Mouse (Mus musculus) kidney, embryonic 15.5 days (tissue): ENCODE measurements at regions not wholly inside any gene's neighbourhood (a gene's known extent, or its start where the extent isn't known, plus 50 kb on each side); places are given as distances from the start of the nearest gene placed in this dataset.

Experiments used
- ATAC-seq: fragments of 200-750 bp; cut with Nextera tagmentation; replicated peaks from 2 replicates; pipeline ENCODE4 v1.8.0; 2017; ENCODE audit warnings: moderate TSS enrichment; ENCODE audit not compliant: low FRiP score
- H3K27ac ChIP-seq: fragments of 300-500 bp; sonication (generic); 2 replicates; pipeline ENCODE4 v1.5.1; 2015; ENCODE audit warnings: mild to moderate bottlenecking, inconsistent platforms
- H3K27me3 ChIP-seq: fragments of 300-500 bp; sonication (generic); 2 replicates; pipeline ENCODE4 v1.6.1; 2015; ENCODE audit warnings: inconsistent platforms
- H3K36me3 ChIP-seq: fragments of 300-500 bp; sonication (generic); 2 replicates; pipeline ENCODE4 v1.6.1; 2015; ENCODE audit warnings: inconsistent platforms
- H3K4me1 ChIP-seq: fragments of 300-500 bp; sonication (generic); 2 replicates; pipeline ENCODE4 v1.6.1; 2015; ENCODE audit warnings: inconsistent platforms
- H3K4me2 ChIP-seq: fragments of 300-500 bp; sonication (generic); 2 replicates; pipeline ENCODE4 v1.6.1; 2015; ENCODE audit warnings: moderate library complexity, mild to moderate bottlenecking, inconsistent platforms
- H3K4me3 ChIP-seq: fragments of 300-500 bp; sonication (generic); replicated peaks from 2 replicates; pipeline ENCODE4 v1.5.1; 2015; ENCODE audit warnings: mild to moderate bottlenecking, inconsistent platforms
- H3K9ac ChIP-seq: fragments of 300-500 bp; sonication (generic); 2 replicates; pipeline ENCODE4 v1.6.1; 2015; ENCODE audit warnings: mild to moderate bottlenecking, inconsistent platforms
- H3K9me3 ChIP-seq: fragments of 300-500 bp; sonication (generic); replicated peaks from 2 replicates; pipeline ENCODE4 v1.6.1; 2016; ENCODE audit warnings: inconsistent platforms
- WGBS: fragments of 180-500 bp; shearing (Covaris S2); methylation state at CpG from one replicate; pipeline ENCODE4 v1.1.7; 2015; ENCODE audit warnings: mixed read lengths; 5-methylcytosine and 5-hydroxymethylcytosine counted together

- Histone ChIP-seq H3K4me3 (no peak overlapping the region), H3K27me3 (no peaks in the 10 kb centered on the region), H3K9me3 (no peaks in the 10 kb centered on the region), H3K4me1 (no peaks in the 10 kb centered on the region), H3K36me3 (no peaks in the 10 kb centered on the region), H3K27ac (no peak overlapping the region), H3K9ac (no peak overlapping the region), H3K4me2 (no peak overlapping the region)
- WGBS, result 81% methylated on average over 6 of the region's 6 CpGs
- no peak for ATAC-seq
These were observed 130.7 kb downstream of the Cep170 start for GRCm38 (mm10) chr1:176683146-176683545.

DNA sequence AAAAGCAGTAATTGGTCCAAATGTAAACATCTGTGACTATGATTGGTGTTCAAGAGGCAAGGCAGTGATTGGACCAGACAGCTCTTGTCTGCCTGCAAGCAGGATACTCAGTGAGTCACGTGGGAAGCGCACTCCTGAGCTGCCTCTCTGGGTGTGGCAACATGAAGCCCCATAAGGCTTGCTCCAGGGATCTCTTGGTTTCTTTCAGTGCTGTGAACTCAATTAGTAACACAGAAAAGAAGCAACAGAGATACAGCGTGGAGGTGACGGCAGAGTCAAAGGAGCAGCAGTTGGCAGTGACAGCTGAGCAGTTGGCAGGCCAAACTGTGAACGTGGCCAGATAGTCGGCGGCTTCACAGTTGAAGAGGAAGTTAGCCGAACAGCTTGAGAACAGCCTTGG is 131.9 kb downstream of the Cep170 start:
- Histone ChIP-seq H3K36me3 (no peaks in the 10 kb centered on the region), H3K27me3 (no peaks in the 10 kb centered on the region), H3K4me1 (no peaks in the 10 kb centered on the region), H3K9me3 (no peaks in the 10 kb centered on the region), H3K9ac (no peak overlapping the region), H3K4me2 (no peak overlapping the region), H3K4me3 (no peak overlapping the region), H3K27ac (no peak overlapping the region)
- ATAC-seq, result no peak
- 86% methylated on average over 8 of the region's 8 CpGs for WGBS

- H3K27ac ChIP-seq, result no peak overlapping the region
- H3K4me2 ChIP-seq, result no peak overlapping the region
- ATAC-seq, result no peak
- no peaks in the 10 kb centered on the region for H3K27me3 ChIP-seq
- H3K4me1 ChIP-seq, result no peaks in the 10 kb centered on the region
- H3K4me3 ChIP-seq, result no peak overlapping the region
- H3K36me3 ChIP-seq, result no peaks in the 10 kb centered on the region
- H3K9ac ChIP-seq, result no peak overlapping the region
- 0 out of 2 replicates have a peak, but pooled peaks cover 3% of the 10 kb centered on the region for H3K9me3 ChIP-seq
These were observed 138.7 kb downstream of the Cep170 start for GRCm38 (mm10) chr1:176675184-176675583.

- H3K4me1 ChIP-seq, result no peaks in the 10 kb centered on the region
- no peak overlapping the region for H3K27ac ChIP-seq
- no peak for ATAC-seq
- H3K9ac ChIP-seq, result no peak overlapping the region
- H3K4me3 ChIP-seq, result no peak overlapping the region
- H3K36me3 ChIP-seq, result no peaks in the 10 kb centered on the region
- H3K27me3 ChIP-seq, result no peaks in the 10 kb centered on the region
- WGBS, result 72% methylated on average over 3 of the region's 3 CpGs
- H3K4me2 ChIP-seq, result no peak overlapping the region
- no peaks in the 10 kb centered on the region for H3K9me3 ChIP-seq
These were observed 142.8 kb downstream of the Cep170 start for GRCm38 (mm10) chr1:176671081-176671480.

GRCm38 (mm10) chr1:176667552-176668306 is 146.1 kb downstream of the Cep170 start:
- no peak for ATAC-seq
- Histone ChIP-seq H3K27ac (no peak overlapping the region), H3K36me3 (no peaks in the 10 kb centered on the region), H3K4me2 (no peak overlapping the region), H3K9me3 (no peaks in the 10 kb centered on the region), H3K4me1 (no peaks in the 10 kb centered on the region), H3K4me3 (no peak overlapping the region), H3K9ac (no peak overlapping the region), H3K27me3 (no peaks in the 10 kb centered on the region)
- WGBS, result 68% methylated on average over 8 of the region's 8 CpGs

DNA sequence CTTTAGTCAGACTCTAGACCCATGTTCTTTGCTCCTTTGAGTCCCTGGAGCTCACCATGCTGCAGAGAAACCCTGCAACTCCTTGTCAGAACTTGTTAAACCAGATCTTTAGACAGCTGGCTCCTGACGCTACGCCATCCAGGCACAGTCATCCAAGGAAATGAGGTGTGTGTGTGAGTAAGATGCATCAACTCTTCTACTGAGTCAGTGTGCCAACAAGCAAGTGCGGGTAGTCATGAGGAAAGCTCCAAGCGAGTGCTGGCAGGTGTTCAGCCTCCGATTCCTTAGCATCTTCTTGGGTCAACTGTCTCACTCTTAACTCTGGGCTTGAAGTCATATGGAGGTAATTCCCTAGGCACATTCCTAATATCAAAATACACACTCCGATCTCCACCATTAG is 153.6 kb downstream of the Cep170 start:
- no peak for ATAC-seq
- Histone ChIP-seq H3K36me3 (no peaks in the 10 kb centered on the region), H3K9me3 (no peaks in the 10 kb centered on the region), H3K4me3 (no peak overlapping the region), H3K27me3 (no peaks in the 10 kb centered on the region), H3K27ac (no peak overlapping the region), H3K4me1 (no peaks in the 10 kb centered on the region), H3K4me2 (no peak overlapping the region), H3K9ac (no peak overlapping the region)
- 90% methylated on average over 6 of the region's 6 CpGs for WGBS

GRCm38 (mm10) chr1:176658639-176659038 is 155.2 kb downstream of the Cep170 start:
- no peaks in the 10 kb centered on the region for H3K27me3 ChIP-seq
- H3K9ac ChIP-seq, result no peak overlapping the region
- no peaks in the 10 kb centered on the region for H3K36me3 ChIP-seq
- H3K4me1 ChIP-seq, result no peaks in the 10 kb centered on the region
- no peaks in the 10 kb centered on the region for H3K9me3 ChIP-seq
- H3K27ac ChIP-seq, result no peak overlapping the region
- ATAC-seq, result no peak
- no peak overlapping the region for H3K4me3 ChIP-seq
- no peak overlapping the region for H3K4me2 ChIP-seq

- Histone ChIP-seq H3K4me1 (no peaks in the 10 kb centered on the region), H3K9ac (no peak overlapping the region), H3K27me3 (no peaks in the 10 kb centered on the region), H3K27ac (no peak overlapping the region), H3K36me3 (no peaks in the 10 kb centered on the region), H3K4me3 (no peak overlapping the region), H3K9me3 (no peaks in the 10 kb centered on the region), H3K4me2 (no peak overlapping the region)
- ATAC-seq, result no peak
- whole genome bisulfite sequencing, result 74% methylated on average over 3 of the region's 3 CpGs
These were observed 158.2 kb downstream of the Cep170 start for GRCm38 (mm10) chr1:176655487-176656333.

- 5% methylated on average over 1 of the region's 1 CpGs for WGBS
These were observed 169.6 kb downstream of the Cep170 start for GRCm38 (mm10) chr1:176644248-176644647.

GRCm38 (mm10) chr1:176623171-176623570 is 190.7 kb downstream of the Cep170 start:
- no peak overlapping the region for H3K4me2 ChIP-seq
- H3K9me3 ChIP-seq, result no peaks in the 10 kb centered on the region
- WGBS, result 72% methylated on average over 4 of the region's 4 CpGs
- H3K36me3 ChIP-seq, result no peaks in the 10 kb centered on the region
- H3K4me1 ChIP-seq, result no peaks in the 10 kb centered on the region
- no peak overlapping the region for H3K9ac ChIP-seq
- H3K27ac ChIP-seq, result no peak overlapping the region
- ATAC-seq, result no peak
- no peak overlapping the region for H3K4me3 ChIP-seq
- no peaks in the 10 kb centered on the region for H3K27me3 ChIP-seq

More at GRCm38 (mm10) chr1:176644248-176644647, 169.6 kb downstream of the Cep170 start:
- ATAC-seq, result no peak
- Histone ChIP-seq H3K4me3 (no peak overlapping the region), H3K27me3 (no peaks in the 10 kb centered on the region), H3K9ac (no peak overlapping the region), H3K4me2 (no peak overlapping the region), H3K9me3 (no peaks in the 10 kb centered on the region), H3K4me1 (no peaks in the 10 kb centered on the region), H3K36me3 (no peaks in the 10 kb centered on the region), H3K27ac (no peak overlapping the region)

DNA sequence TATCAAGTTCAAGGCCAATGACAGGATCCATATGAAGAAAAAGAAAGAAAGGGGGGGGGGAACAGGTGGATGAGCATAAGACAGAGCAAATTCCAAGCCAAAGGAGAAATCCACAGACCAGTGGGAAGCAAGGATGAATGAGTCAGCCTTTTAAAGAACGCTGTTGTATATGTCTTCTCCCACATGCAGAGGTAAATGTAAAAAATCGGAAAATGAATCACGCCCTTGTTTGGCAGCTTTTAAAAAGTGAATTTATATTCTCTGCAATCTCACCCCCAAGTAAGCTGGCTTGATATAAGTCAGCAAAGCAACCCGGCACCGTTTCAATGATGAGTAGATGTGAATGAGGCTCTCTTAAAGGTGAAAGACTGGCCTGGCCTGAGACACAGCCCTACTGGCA is 191.7 kb downstream of the Cep170 start:
- Histone ChIP-seq H3K4me1 (no peaks in the 10 kb centered on the region), H3K36me3 (no peaks in the 10 kb centered on the region), H3K4me3 (no peak overlapping the region), H3K27ac (no peak overlapping the region), H3K9me3 (no peaks in the 10 kb centered on the region), H3K27me3 (no peaks in the 10 kb centered on the region), H3K9ac (no peak overlapping the region), H3K4me2 (no peak overlapping the region)
- no peak for ATAC-seq
- 88% methylated on average over 5 of the region's 5 CpGs for WGBS

GRCm38 (mm10) chr1:176621285-176621684 is 192.6 kb downstream of the Cep170 start:
- H3K9ac ChIP-seq, result no peak overlapping the region
- WGBS, result 89% methylated on average over 2 of the region's 2 CpGs
- no peaks in the 10 kb centered on the region for H3K36me3 ChIP-seq
- ATAC-seq, result no peak
- H3K4me1 ChIP-seq, result no peaks in the 10 kb centered on the region
- H3K9me3 ChIP-seq, result no peaks in the 10 kb centered on the region
- no peaks in the 10 kb centered on the region for H3K27me3 ChIP-seq
- H3K4me2 ChIP-seq, result no peak overlapping the region
- H3K27ac ChIP-seq, result no peak overlapping the region
- no peak overlapping the region for H3K4me3 ChIP-seq
